Mouse (Mus musculus) c-Kit-negative CD71-positive TER-119-positive erythroid progenitor cells, embryonic 14.5 days (primary cell): ENCODE measurements around the gene Gipc2.

Experiments
- DNase-seq: peaks from one replicate; pipeline ENCODE4 v3.0.0-alpha.2; 2013; ENCODE audit warnings: low read depth, low spot score

Gene Gipc2

DNA sequence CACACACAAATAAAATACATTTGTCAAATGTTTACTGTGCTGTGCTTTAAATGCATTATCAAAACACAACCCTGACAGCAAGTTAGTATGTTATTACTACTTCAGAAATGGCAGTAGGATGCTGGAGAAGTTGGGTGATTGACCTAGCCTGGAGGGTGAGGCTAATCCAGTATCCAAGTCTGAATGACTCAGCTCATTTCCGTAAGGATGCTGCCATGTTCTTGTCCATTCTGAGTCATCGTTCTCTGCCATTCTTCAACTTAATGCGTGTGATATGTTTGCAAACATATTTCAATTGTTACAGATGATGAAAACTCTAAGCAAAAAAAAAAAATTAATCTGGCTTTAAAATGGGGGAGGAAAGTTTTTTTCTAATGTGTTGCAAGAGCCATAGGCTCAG is 84.6 kb downstream of the Gipc2 start:
- no peak for DNase-seq

DNA sequence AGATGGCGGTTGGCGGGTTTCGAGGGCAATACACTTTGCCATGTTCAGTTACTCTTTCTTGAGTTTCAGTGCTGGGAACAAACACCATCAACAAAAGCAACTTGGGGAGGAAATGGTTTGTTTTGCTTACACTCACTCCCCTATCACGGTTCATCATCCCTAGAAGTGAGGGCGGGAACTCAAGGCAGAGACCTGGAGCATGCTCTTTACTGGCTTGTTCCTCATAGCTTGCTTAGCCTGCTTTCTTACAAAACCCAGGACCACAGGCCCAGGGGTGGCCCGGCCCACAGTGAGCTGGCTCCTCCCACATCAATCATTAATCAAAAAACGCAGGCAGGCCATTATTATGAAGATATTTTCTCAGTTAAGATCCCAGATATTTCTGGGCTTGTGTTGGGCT is 89.9 kb downstream of the Gipc2 start:
- no peak for DNase-seq

DNA sequence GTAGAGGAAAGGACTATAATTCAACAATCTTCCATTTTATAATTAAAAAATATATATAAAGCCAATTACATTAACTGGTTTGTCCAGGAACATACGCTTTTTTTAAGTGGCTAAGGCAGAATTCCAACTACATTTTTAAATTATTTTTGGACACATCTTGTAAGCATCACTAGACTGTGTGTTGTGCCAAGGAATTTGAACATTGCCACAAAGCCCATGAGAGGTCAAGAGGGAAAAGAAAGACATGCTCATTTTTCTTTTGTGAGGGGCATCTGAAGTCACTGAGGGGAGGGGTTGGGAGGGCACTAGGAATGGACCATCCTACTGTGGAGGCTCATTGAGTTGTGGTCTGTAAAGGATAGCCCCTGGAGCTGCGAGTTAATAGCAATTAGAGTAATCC is 97.0 kb downstream of the Gipc2 start:
- DNase-seq, result no peak

DNA sequence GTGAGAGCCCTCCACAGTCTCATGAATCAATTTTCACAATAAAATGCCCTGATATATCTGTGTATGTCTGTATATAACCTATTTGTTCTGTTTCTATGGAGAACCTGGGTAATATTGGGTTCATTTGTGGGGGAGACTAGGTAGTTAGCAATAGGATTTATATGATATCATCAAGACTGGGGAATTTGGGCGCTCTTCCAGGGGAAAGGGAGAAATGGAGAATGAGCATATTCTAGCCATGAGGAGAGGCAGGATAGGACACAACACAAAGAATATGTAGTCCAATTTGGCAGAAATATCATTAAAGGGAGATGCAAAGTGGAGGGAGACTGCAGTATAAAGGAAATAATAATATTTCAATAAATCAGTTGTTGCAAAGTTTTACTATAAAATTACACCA is 97.7 kb downstream of the Gipc2 start:
- DNase-seq, result no peak

DNA sequence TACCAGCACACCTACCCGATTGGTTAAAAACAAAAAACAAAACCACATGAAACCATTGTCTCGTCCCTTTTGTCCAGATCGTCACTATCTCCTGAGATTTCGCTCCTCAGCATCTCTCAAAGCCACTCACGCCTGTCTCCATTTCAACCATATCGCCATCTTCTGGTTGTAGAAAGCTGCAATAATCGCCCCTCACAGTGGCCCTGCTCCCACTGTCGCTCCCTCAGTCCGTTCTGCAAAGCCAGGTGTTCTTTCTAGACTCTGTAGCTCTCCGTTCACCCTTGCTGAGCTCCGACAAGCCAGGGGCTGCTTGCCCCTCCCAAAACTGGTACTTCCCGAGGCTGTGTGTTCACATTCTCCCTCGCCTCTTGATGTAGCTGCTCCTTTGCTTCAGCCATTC is 99.3 kb downstream of the Gipc2 start:
- DNase-seq, result no peak

DNA sequence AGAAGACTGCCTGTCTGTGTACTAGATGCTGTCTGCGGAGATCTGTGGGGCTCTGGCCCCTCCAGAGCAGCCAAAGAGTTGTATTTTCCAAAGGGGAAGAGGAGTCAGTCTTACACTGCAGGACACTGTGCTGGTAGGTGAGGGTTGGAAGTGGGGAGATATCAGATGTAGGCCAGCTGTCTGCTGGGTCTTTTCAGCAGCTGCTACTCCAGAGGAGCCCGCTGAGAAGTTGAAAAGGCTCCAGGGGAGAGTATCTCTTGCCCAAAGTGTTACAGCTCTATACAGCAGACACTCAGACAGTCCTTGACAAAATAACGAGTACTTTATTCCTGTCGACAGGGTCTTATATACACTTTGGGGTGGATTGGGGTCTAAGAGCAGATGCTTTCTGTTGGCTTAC is 100.2 kb downstream of the Gipc2 start:
- no peak for DNase-seq

DNA sequence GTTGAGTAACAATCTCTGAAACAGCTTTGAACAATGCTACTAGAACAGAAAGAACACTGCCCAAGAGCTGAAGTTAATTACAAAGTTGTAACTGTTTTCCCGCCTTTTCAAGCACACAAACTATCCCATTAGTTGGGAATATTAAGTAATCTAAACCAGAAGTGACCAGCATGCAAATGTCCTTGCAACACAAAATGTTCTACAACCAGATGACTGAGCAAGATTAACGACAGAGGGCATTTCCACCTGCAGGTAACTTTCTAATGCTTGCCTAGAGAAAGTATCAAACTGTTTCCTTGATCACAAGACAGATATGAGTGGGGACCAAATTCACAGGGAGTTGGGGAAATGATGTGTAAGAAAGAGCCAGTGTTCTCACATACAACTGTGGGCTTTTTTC is 101.9 kb downstream of the Gipc2 start:
- DNase-seq, result no peak

DNA sequence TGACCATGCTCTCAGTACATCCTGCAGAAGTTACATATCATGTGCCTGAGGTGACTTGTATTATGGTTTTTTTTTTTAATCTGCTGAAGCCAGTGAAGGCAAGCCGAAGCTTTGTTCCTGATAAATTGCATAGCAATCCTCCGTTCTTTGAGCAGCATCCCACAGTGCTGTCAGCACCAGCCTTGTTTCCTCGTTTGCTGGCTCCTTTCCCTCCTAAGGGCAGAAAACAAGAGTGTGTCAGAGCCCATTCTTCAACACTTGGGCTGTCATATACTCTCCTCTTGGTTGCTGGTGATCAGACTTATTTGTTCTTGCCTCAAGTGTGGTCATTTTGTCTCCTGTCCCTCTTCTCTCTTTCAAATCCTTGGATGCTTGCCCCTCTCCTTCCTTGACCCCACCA is 103.2 kb downstream of the Gipc2 start:
- no peak for DNase-seq

DNA sequence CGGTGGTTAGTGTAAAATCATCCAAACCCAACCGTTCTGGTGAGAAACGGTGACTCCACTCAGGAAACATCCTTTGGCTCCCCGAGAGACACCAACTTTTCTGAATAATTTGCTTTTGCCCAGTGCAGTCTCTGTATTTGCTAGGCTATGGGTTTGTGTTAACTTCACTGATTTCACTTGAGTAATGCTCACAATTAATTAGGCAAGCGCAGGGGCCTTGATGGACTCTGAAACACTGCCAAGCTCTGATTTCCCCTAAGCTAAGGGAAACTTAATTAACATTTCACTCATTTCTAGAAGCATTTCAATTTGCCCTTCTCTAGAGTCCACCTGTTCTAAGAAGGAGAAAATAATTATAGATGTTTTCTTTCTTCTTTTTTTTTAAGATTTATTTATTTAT is 104.9 kb downstream of the Gipc2 start:
- no peak for DNase-seq

DNA sequence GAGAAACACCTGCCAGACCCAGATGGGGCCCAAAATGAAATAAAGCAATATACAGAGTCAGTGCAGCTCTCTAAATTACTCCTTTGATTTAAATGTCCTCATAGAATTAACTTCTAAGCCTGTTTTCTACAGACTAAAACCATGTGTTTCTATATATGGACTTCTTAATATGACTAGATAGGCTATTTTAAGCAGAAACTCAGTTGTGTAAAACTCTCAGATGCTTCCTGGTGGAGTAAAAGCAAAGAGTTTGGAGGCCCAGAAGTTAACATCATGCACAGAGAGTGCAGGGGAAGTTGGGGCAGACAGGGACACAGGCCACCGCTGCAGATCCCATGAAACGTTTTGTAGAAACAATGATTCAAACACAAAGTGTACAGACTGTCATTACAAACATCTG is 107.8 kb downstream of the Gipc2 start:
- no peak for DNase-seq

DNA sequence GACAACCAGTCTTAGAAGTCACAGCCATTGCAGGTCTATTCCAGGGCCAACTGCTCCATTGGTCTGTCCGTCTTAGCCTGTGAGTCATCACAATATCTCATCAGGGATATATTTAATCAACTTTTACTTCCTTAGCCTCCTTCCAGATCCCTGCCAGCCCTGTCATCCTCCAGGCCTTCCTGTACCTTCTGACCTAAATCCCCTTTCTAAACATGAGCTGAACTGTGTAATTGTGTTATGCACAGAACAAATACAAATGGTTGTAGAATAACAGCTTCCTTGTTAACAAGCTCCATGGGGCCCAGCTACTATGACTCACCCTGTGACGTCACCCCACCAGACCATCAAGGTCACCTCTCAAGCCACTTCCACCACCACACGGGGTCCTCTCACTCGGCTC is 111.8 kb downstream of the Gipc2 start:
- no peak for DNase-seq

DNA sequence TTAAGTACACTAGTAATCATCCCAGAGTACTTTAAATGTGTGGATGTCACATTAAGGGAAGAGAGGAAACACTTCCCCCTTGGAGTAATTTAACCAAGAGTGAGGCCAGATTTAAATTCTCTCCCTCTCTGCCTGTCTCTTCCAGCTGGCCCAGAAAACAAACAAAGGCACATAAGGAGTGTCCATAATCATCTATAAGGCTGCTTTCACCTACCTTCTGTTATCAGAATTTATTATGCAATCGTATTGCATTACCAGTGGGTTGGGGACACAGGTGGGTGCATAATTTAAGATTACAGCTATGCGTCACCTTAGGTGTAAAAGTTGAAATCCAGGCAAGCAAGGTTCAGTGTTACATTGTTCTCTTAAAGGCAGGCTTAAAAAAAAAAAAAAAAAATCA is 114.1 kb downstream of the Gipc2 start:
- no peak for DNase-seq

DNA sequence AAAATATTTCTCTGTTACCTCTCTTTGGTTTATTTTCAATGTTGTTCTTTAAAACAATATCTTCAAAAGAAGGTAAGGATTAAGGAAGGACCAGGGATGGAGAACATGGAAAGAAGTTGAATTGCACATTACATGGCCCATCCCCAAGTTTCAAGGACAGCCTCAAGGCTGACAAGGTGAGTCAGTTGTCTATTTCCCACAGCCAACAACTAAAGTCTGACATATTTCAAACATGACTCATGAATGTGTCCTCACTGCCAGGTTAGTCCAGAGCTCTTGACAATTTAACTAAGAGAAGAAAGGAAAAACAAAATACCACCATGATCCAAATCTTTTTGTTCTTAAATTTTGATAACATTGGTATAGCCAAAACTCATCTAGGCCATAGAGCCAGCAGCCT is 118.1 kb downstream of the Gipc2 start:
- DNase-seq, result no peak

DNA sequence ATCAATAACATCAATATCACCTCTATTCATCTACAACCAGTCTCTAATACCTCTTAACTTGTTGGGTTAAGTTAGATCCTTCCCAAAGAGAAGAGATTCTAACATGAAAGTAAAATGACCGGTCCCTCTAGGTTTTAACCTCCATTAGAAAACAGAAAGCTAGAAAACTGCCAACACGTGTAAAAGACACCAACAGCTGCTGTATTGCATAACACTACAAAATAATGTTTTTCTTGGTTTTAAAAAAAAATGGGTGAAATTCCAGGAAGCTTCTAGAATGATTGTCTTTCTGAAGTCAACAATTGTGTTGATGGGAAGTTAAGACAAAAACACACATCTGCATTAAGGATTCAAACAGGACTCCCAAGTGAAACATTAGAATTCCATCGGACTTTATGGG is 119.1 kb downstream of the Gipc2 start:
- DNase-seq, result no peak
